Mouse (Mus musculus) stomach, embryonic 15.5 days (tissue): Measurements from ENCODE around the gene Ola1. TPM values are rescaled to one million over a fixed set of nuclear protein-coding genes. Genes with fewer than 3 reads are reported as not detected.
A peak's percentile ranks its signal among the peaks of the same experiment; 100 is the strongest.

Source experiments
- ATAC-seq: fragments of 200-750 bp; cut with Nextera tagmentation; 2 replicates; pipeline ENCODE4 v1.8.0; 2017; ENCODE audit warnings: low read depth, moderate number of reproducible peaks, moderate TSS enrichment; ENCODE audit not compliant: insufficient read depth, low FRiP score
- H3K27ac ChIP-seq: fragments of 300-500 bp; sonication (generic); 2 replicates; pipeline ENCODE4 v1.5.1; 2015; ENCODE audit warnings: mild to moderate bottlenecking, inconsistent platforms
- H3K27me3 ChIP-seq: fragments of 300-500 bp; sonication (generic); replicated peaks from 2 replicates; pipeline ENCODE4 v1.6.1; 2015; ENCODE audit warnings: inconsistent platforms
- H3K36me3 ChIP-seq: fragments of 300-500 bp; sonication (generic); 2 replicates; pipeline ENCODE4 v1.6.1; 2015; ENCODE audit warnings: inconsistent platforms
- H3K4me1 ChIP-seq: fragments of 300-500 bp; sonication (generic); 2 replicates; pipeline ENCODE4 v1.6.1; 2015; ENCODE audit warnings: inconsistent platforms
- H3K4me2 ChIP-seq: fragments of 300-500 bp; sonication (generic); 2 replicates; pipeline ENCODE4 v1.6.1; 2015; ENCODE audit warnings: mild to moderate bottlenecking, inconsistent platforms
- H3K4me3 ChIP-seq: fragments of 300-500 bp; sonication (generic); replicated peaks from 2 replicates; pipeline ENCODE4 v1.5.1; 2015; ENCODE audit warnings: inconsistent platforms
- H3K9ac ChIP-seq: fragments of 300-500 bp; sonication (generic); 2 replicates; pipeline ENCODE4 v1.6.1; 2015; ENCODE audit warnings: inconsistent platforms
- H3K9me3 ChIP-seq: fragments of 300-500 bp; sonication (generic); 2 replicates; pipeline ENCODE4 v1.6.1; 2016; ENCODE audit warnings: inconsistent platforms
- WGBS: fragments of 180-500 bp; shearing (Covaris S2); methylation state at CpG from one replicate; pipeline ENCODE4 v1.1.7; 2015; 5-methylcytosine and 5-hydroxymethylcytosine counted together
- polyA plus RNA-seq: library from polyadenylated mRNA; unstranded; fragments of >200 nt; fragmentation: Nextera tagmentation; extraction: Ambion mirVana; gene quantifications from 2 replicates; pipeline ENCODE4 v1.2.1, GENCODE M21; 2015

Ola1 gene
- polyA plus RNA-seq, result 77.3 and 81.4 TPM in 2 replicates

- Histone ChIP-seq H3K27me3 (no peaks in the 10 kb centered on the region), H3K4me1 (no peaks in the 10 kb centered on the region), H3K9me3 (no peaks in the 10 kb centered on the region), H3K4me2 (no peak within 1 kb of the TSS), H3K27ac (no peak within 1 kb of the TSS), H3K4me3 (no peak within 1 kb of the TSS), H3K36me3 (no peaks in the 10 kb centered on the region), H3K9ac (no peak within 1 kb of the TSS)
- WGBS, result 74% methylated on average over 5 of the region's 5 CpGs
- ATAC-seq, result no peak
These were observed at the start of gene Ola1 for GRCm38 (mm10) chr2:73218913-73219312. Gene Ola1 (minus strand): TSS chr2:73218924.

GRCm38 (mm10) chr2:73268281-73268680 lies 49.6 kb upstream of the Ola1 start:
- H3K36me3 ChIP-seq, result no peaks in the 10 kb centered on the region
- H3K4me3 ChIP-seq, result no peak overlapping the region
- no peak for ATAC-seq
- no peak overlapping the region for H3K27ac ChIP-seq
- no peak overlapping the region for H3K4me2 ChIP-seq
- H3K27me3 ChIP-seq, result peaks cover 84% of the 10 kb centered on the region
- H3K9me3 ChIP-seq, result no peaks in the 10 kb centered on the region
- 2% methylated on average over 12 of the region's 12 CpGs for WGBS
- peaks cover 29% of the 10 kb centered on the region for H3K4me1 ChIP-seq
- no peak overlapping the region for H3K9ac ChIP-seq

GRCm38 (mm10) chr2:73267818-73268217 lies 49.1 kb upstream of the Ola1 start:
- Histone ChIP-seq H3K27me3 (peaks cover 79% of the 10 kb centered on the region), H3K4me2 (no peak overlapping the region), H3K9me3 (no peaks in the 10 kb centered on the region), H3K27ac (no peak overlapping the region), H3K4me1 (peaks cover 24% of the 10 kb centered on the region), H3K9ac (no peak overlapping the region), H3K4me3 (no peak overlapping the region), H3K36me3 (no peaks in the 10 kb centered on the region)
- WGBS, result 3% methylated on average over 4 of the region's 4 CpGs
- ATAC-seq, result no peak

- Histone ChIP-seq H3K4me3 (no peak overlapping the region), H3K4me1 (peaks cover 21% of the 10 kb centered on the region), H3K9me3 (no peaks in the 10 kb centered on the region), H3K4me2 (no peak overlapping the region), H3K27ac (no peak overlapping the region), H3K36me3 (no peaks in the 10 kb centered on the region), H3K9ac (no peak overlapping the region), H3K27me3 (peaks cover 74% of the 10 kb centered on the region)
- WGBS, result 23% methylated on average over 3 of the region's 3 CpGs
- ATAC-seq, result no peak
These were observed 48.5 kb upstream of the Ola1 start for GRCm38 (mm10) chr2:73267231-73267630.

GRCm38 (mm10) chr2:73266623-73267022 lies 47.9 kb upstream of the Ola1 start:
- 43% methylated on average over 1 of the region's 1 CpGs for WGBS
- no peaks in the 10 kb centered on the region for H3K9me3 ChIP-seq
- H3K27me3 ChIP-seq, result peaks cover 69% of the 10 kb centered on the region
- H3K9ac ChIP-seq, result no peak overlapping the region
- H3K36me3 ChIP-seq, result no peaks in the 10 kb centered on the region
- no peak overlapping the region for H3K27ac ChIP-seq
- peaks cover 16% of the 10 kb centered on the region for H3K4me1 ChIP-seq
- no peak for ATAC-seq
- no peak overlapping the region for H3K4me3 ChIP-seq
- no peak overlapping the region for H3K4me2 ChIP-seq

GRCm38 (mm10) chr2:73266011-73266410 lies 47.3 kb upstream of the Ola1 start:
- H3K27me3 ChIP-seq, result peaks cover 63% of the 10 kb centered on the region
- no peaks in the 10 kb centered on the region for H3K9me3 ChIP-seq
- H3K4me1 ChIP-seq, result peaks cover 16% of the 10 kb centered on the region
- no peak overlapping the region for H3K27ac ChIP-seq
- 6% methylated on average over 5 of the region's 5 CpGs for WGBS
- H3K4me3 ChIP-seq, result no peak overlapping the region
- H3K9ac ChIP-seq, result no peak overlapping the region
- no peak overlapping the region for H3K4me2 ChIP-seq
- no peak for ATAC-seq
- no peaks in the 10 kb centered on the region for H3K36me3 ChIP-seq

- Histone ChIP-seq H3K4me2 (peak overlapping the region; percentile 90), H3K4me1 (peaks cover 16% of the 10 kb centered on the region), H3K36me3 (no peaks in the 10 kb centered on the region), H3K9ac (no peak overlapping the region), H3K27me3 (peaks cover 50% of the 10 kb centered on the region), H3K27ac (no peak overlapping the region), H3K4me3 (peak overlapping the region; percentile 43; the same call in 1 of the 2 replicates), H3K9me3 (no peaks in the 10 kb centered on the region)
- ATAC-seq, result no peak
- WGBS, result 8% methylated on average over 11 of the region's 11 CpGs
These were observed 46.0 kb upstream of the Ola1 start for GRCm38 (mm10) chr2:73264611-73265195.

- Histone ChIP-seq H3K4me3 (peak overlapping the region; percentile 43), H3K9me3 (no peaks in the 10 kb centered on the region), H3K27ac (no peak overlapping the region), H3K4me1 (peaks cover 16% of the 10 kb centered on the region), H3K36me3 (no peaks in the 10 kb centered on the region), H3K27me3 (peaks cover 47% of the 10 kb centered on the region), H3K9ac (peak overlapping the region; percentile 22; the same call in 1 of the 2 replicates), H3K4me2 (peak overlapping the region; percentile 90)
- no peak; the same call in 1 of the 2 replicates for ATAC-seq
- WGBS, result 1% methylated on average over 38 of the region's 38 CpGs
These were observed 45.3 kb upstream of the Ola1 start for GRCm38 (mm10) chr2:73263794-73264610.

- Histone ChIP-seq H3K4me2 (peak overlapping the region; percentile 90), H3K9me3 (no peaks in the 10 kb centered on the region), H3K36me3 (no peaks in the 10 kb centered on the region), H3K27me3 (peaks cover 43% of the 10 kb centered on the region), H3K27ac (no peak overlapping the region), H3K4me1 (peaks cover 16% of the 10 kb centered on the region), H3K4me3 (peak overlapping the region; percentile 43), H3K9ac (peak overlapping the region; percentile 22; the same call in 1 of the 2 replicates)
- ATAC-seq, result no peak
- 8% methylated on average over 16 of the region's 16 CpGs for WGBS
These were observed 44.5 kb upstream of the Ola1 start for GRCm38 (mm10) chr2:73263172-73263765.

- Histone ChIP-seq H3K4me2 (no peak overlapping the region), H3K36me3 (no peaks in the 10 kb centered on the region), H3K4me3 (no peak overlapping the region), H3K27me3 (no peaks in the 10 kb centered on the region), H3K4me1 (no peaks in the 10 kb centered on the region), H3K27ac (no peak overlapping the region), H3K9ac (no peak overlapping the region), H3K9me3 (no peaks in the 10 kb centered on the region)
- WGBS, result 86% methylated on average over 4 of the region's 4 CpGs
- no peak for ATAC-seq
These were observed 30.0 kb upstream of the Ola1 start for GRCm38 (mm10) chr2:73248701-73249100.

- H3K27me3 ChIP-seq, result no peaks in the 10 kb centered on the region
- ATAC-seq, result no peak
- no peaks in the 10 kb centered on the region for H3K4me1 ChIP-seq
- H3K4me3 ChIP-seq, result no peak overlapping the region
- H3K27ac ChIP-seq, result no peak overlapping the region
- no peak overlapping the region for H3K9ac ChIP-seq
- H3K9me3 ChIP-seq, result no peaks in the 10 kb centered on the region
- no peak overlapping the region for H3K4me2 ChIP-seq
- WGBS, result 71% methylated on average over 4 of the region's 4 CpGs
- no peaks in the 10 kb centered on the region for H3K36me3 ChIP-seq
These were observed 22.6 kb upstream of the Ola1 start for GRCm38 (mm10) chr2:73241299-73241698.

- no peak overlapping the region for H3K9ac ChIP-seq
- H3K36me3 ChIP-seq, result no peaks in the 10 kb centered on the region
- no peaks in the 10 kb centered on the region for H3K9me3 ChIP-seq
- WGBS, result 58% methylated on average over 3 of the region's 3 CpGs
- H3K27me3 ChIP-seq, result no peaks in the 10 kb centered on the region
- no peak overlapping the region for H3K4me2 ChIP-seq
- no peak overlapping the region for H3K4me3 ChIP-seq
- ATAC-seq, result no peak
- no peaks in the 10 kb centered on the region for H3K4me1 ChIP-seq
- H3K27ac ChIP-seq, result no peak overlapping the region
These were observed 12.4 kb upstream of the Ola1 start for GRCm38 (mm10) chr2:73231081-73231480.
